Mouse (Mus musculus) gastrocnemius, postnatal 4 days (tissue): Measurements from ENCODE around the gene Ip6k3. TPM values are rescaled to one million over a fixed set of nuclear protein-coding genes. Genes with fewer than 3 reads are reported as not detected.

Experiments used
- DNase-seq, 2 experiments: peaks; one replicate each; pipeline ENCODE4 v3.0.0; 2021 to 2022; ENCODE audit warnings: low spot score in 2 of 2, mixed read lengths in 2 of 2
- total RNA-seq, 2 experiments: library from RNA; stranded (reverse); gene quantifications; 2 replicates each; pipeline ENCODE4 v1.2.3; 2021

The Ip6k3 gene
- total RNA-seq, 2 experiments from 2014 or later = 40.2 to 50.7 TPM

- DNase-seq = peak in 1 of 2 experiments; percentile 55
These were observed 13.3 kb downstream of the Ip6k3 start for GRCm38 (mm10) chr17:27154256-27154655.

DNA sequence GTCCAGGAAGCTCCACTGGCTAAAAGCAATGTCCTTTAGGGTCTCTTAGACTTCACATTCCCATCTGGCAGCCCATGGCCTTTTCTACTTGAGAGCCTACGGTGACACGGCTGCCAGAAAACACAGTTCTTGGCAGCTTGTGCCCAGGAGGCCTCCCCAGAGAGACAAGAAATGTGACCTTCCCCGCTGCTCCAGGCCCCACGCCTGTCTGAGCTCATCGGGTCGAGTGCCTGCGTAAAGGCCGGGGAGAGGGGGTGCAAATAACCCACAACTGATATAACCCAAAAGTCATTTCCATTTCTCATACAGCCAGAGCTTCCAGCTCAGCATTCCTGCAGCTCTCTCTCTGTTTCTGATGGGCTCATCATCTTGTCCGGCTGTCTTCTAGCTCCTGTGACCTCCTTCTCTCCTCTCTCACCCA is 13.8 kb downstream of the Ip6k3 start:
- DNase-seq = peak in 1 of 2 experiments; percentile 54

GRCm38 (mm10) chr17:27152976-27153723 is 14.4 kb downstream of the Ip6k3 start:
- DNase-seq = no peak

- no peak for DNase-seq
These were observed 16.2 kb downstream of the Ip6k3 start for GRCm38 (mm10) chr17:27151411-27151810.

- no peak for DNase-seq
These were observed 16.7 kb downstream of the Ip6k3 start for GRCm38 (mm10) chr17:27150871-27151270.

DNA sequence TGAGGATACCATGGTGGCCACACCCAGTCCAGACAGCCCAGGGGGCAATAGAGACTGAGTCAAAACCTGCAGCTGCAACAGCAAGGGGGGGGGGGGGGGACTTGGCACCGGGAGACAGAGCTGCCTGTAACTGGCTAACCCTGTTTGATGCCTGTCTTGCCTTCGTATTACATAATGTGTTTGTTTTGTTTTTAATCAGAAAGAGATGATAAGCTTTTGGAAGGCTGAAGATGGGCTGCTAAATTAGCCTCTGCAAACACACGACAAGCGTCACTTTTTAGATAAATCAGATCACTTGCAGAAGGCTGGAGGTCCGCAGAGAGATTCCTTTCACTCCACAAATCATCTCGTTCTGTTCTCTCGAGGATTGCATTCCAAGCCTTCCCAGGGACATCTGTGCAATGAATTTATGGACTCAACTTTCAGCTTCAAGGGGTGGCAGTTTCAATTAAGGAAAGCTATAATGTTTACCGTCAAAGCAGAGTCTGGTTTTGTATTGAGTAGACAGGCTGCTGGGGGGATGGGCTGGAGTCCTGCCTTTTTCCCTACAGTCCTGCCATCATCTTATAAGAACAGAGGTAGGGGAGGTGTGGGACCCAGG is 21.2 kb downstream of the Ip6k3 start:
- no peak for DNase-seq

GRCm38 (mm10) chr17:27144152-27144551 is 23.4 kb downstream of the Ip6k3 start:
- DNase-seq = no peak

- DNase-seq = peak in 1 of 2 experiments; percentile 34
These were observed 25.6 kb downstream of the Ip6k3 start for GRCm38 (mm10) chr17:27141971-27142450.

GRCm38 (mm10) chr17:27140262-27140661 is 27.3 kb downstream of the Ip6k3 start:
- no peak for DNase-seq

GRCm38 (mm10) chr17:27139304-27139703 is 28.3 kb downstream of the Ip6k3 start:
- DNase-seq = no peak

DNA sequence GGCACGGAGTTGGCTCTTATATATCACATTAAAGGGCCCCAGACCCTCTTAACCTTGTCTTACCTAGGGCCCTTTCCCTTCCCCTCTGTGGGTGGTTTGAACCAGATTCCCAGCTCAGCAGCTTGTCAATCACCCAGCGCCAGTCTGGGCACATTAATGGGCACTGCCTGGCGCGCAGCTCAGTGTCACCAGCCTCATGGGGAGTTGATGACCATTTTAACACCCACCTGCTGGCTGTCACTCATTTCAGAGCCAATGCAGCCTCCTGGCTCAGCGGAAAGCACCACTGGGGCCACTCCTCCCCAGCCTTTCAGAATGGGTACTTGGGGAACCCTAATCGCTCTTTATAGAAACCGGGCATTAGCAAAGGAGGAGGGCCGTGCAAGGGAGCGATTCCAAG is 29.2 kb downstream of the Ip6k3 start:
- no peak for DNase-seq

DNA sequence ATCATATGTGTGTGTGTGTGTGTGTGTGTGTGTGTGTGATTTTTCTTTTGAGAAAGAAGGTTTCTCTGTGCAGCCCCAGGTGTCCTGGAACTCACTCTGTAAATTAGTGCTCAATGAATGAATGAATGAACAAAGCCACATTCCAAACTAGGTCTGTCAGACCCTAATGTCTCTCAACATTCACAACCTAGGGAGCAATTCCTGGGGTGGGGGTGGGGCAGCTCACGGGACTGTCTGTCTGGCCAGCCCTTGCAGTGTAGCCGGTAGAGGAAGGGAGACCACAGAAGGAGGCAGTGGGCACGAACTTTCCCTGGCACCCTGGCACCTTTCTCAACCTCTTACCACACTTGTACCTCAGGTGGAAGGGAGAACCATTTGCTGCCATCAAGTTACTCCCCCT is 32.9 kb downstream of the Ip6k3 start:
- no peak for DNase-seq

- DNase-seq = no peak
These were observed 33.4 kb downstream of the Ip6k3 start for GRCm38 (mm10) chr17:27134187-27134586.

- DNase-seq = peak; percentile 97 to 98
These were observed 33.9 kb downstream of the Ip6k3 start, which contains the start of gene Uqcc2 for GRCm38 (mm10) chr17:27133551-27134141. Gene Uqcc2, minus strand, starts transcription at chr17:27133916.

GRCm38 (mm10) chr17:27132238-27132637 is 35.4 kb downstream of the Ip6k3 start:
- no peak for DNase-seq

DNA sequence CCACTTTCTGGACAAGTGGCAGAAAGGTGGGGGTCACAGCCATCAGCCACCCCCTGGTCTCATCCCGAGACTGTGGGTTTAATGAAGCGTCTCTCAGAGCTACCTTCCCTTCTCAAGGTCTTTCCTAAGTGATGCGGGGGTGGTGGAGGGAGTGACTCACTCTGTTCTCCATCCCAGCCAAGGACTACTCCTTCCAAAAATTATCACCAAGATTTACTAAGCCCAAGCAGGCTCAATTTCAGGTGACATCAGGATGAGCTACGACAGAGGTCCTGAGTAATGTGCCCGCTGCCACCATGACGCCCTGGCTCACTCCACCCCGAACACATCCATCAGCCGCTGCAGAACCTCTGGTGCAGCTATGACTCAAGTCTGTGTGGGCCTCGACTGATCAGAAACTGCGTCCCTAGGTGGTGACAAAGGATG is 36.3 kb downstream of the Ip6k3 start:
- no peak for DNase-seq

DNA sequence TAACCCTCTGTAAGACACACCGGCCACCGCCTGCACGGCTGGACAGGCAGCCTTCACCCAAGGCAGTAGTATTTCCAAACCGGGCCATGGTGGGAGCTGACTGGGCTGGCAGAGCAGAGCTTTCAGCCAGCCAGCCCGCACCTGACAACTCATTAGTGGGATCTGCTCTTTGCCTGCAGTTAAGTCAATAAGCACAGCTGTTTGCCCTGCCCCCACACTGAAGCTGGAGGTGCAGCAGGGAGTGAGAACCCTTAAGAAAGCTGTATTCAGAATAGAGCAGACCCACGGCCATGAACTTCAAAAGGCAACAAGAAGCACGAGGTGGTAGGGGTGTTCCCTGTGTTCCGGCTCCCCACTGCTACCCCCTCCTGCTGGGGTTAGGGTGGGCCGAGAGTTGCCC is 37.3 kb downstream of the Ip6k3 start:
- DNase-seq = no peak

GRCm38 (mm10) chr17:27129819-27130218 is 37.8 kb downstream of the Ip6k3 start:
- DNase-seq = no peak

DNA sequence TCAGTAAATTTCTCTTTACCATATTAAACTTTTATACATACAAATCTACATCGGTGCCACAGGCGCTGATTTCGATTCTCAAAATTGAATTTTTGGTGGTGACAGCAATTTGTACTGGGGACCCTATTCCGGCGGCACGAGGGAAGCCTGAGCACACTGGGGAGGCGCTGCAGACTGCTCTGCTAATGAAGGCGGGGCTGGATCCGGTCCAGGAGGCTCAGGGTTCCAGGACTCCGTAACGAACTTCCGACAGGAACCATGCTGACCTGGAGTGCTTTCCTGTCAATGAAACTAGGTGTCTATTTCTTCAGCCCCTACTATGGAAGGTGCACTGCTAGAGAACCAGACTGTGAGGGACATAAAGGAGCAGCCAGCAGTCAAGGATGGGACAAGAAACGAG is 38.3 kb downstream of the Ip6k3 start:
- DNase-seq = no peak

GRCm38 (mm10) chr17:27128189-27128588 is 39.4 kb downstream of the Ip6k3 start:
- DNase-seq = no peak

DNA sequence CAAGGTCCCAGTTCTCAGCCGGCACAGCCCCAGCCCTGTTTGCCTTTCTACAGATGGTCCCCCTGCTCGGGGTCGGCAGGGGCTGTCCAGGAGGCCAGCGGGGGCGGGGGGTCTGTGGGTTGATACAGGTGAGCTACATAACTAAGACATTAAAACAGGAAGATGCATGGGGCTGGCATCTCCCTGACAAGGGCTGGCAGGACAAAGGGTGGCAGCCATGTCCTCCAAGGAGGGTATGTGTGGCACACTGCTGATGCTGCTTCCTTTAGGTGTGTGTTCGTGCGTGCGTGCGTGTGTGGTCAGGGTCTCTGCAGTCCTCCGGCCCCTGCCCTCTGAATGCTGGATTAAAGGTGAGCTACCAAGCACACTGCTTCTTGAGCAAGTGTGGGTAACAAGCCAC is 40.6 kb downstream of the Ip6k3 start:
- no peak for DNase-seq

- DNase-seq = no peak
These were observed 41.9 kb downstream of the Ip6k3 start for GRCm38 (mm10) chr17:27125669-27126202.
